Mouse (Mus musculus): ENCODE data around the gene Zdhhc23. TPM values are rescaled to one million over a fixed set of nuclear protein-coding genes. Genes with fewer than 3 reads are reported as not detected.

Zdhhc23 gene
- total RNA-seq (2012; rRNA removed) (3.8 and 4.0 TPM in 2 replicates), polyA plus RNA-seq (2012; ENCODE audit: insufficient read depth in 1 of 2, insufficient read length in 2 of 2, low read depth in 1 of 2, low replicate concordance in 2 of 2, missing spikeins in 1 of 2) (10 to 100 TPM in 1 of 2 experiments, 1 to 10 TPM in 1; 7.8 to 53.3 TPM)

- TF ChIP-seq E2F4 (IDR thresholded peaks at IDR 0.05; ENCODE audit: borderline replicate concordance, low read depth, low read length) = no peak
- no peak for TF ChIP-seq SMC3 (IDR thresholded peaks at IDR 0.05; ENCODE audit: low read depth, low read length)
- 0 out of 2 replicates have a peak, but pooled peaks have one; percentile 25 for TF ChIP-seq MAZ (IDR thresholded peaks at IDR 0.05; ENCODE audit: low read depth, low read length)
- no peak for TF ChIP-seq ETS1 (IDR thresholded peaks at IDR 0.05; ENCODE audit: low read depth, low read length)
- no peak for TF ChIP-seq UBTF (IDR thresholded peaks at IDR 0.05; ENCODE audit: borderline replicate concordance, insufficient read depth, low read depth, low read length)
- TF ChIP-seq POLR2AphosphoS5 (IDR thresholded peaks at IDR 0.05; ENCODE audit: borderline replicate concordance, low read depth, low read length) = no peak
- TF ChIP-seq ZMIZ1 (IDR thresholded peaks at IDR 0.05; ENCODE audit: low read depth, low read length) = no peak
- TF ChIP-seq MEF2A (IDR thresholded peaks at IDR 0.05; ENCODE audit: extremely low read depth, insufficient replicate concordance, low read depth, low read length, poor library complexity, severe bottlenecking) = no peak
- no peak for TF ChIP-seq HCFC1 (IDR thresholded peaks at IDR 0.05; ENCODE audit: low read depth, low read length)
- TF ChIP-seq CHD1 (IDR thresholded peaks at IDR 0.05; ENCODE audit: low read depth, low read length) = no peak
- TF ChIP-seq RCOR1 (IDR thresholded peaks at IDR 0.05; ENCODE audit: low read depth, low read length) = no peak
- no peak for TF ChIP-seq TCF12 (IDR thresholded peaks at IDR 0.05; ENCODE audit: low read depth, low read length)
- TF ChIP-seq ZKSCAN1 (IDR thresholded peaks at IDR 0.05; ENCODE audit: low read depth, low read length) = no peak
- TF ChIP-seq ELF1 (IDR thresholded peaks at IDR 0.05; ENCODE audit: low read depth, low read length) = peak; percentile 46; the same call in 1 of the 2 replicates
- no peak for TF ChIP-seq EP300 (IDR thresholded peaks at IDR 0.05; ENCODE audit: low read depth in 1 of 2, low read length in 2 of 2)
- peak; percentile 86 for TF ChIP-seq BHLHE40 (IDR thresholded peaks at IDR 0.05; ENCODE audit: borderline replicate concordance, low read depth, low read length)
- TF ChIP-seq TBP (IDR thresholded peaks at IDR 0.05; ENCODE audit: low read depth, low read length) = no peak
- TF ChIP-seq MXI1 (IDR thresholded peaks at IDR 0.05; ENCODE audit: low read depth, low read length) = peak; percentile 77; the same call in 1 of the 2 replicates
- TF ChIP-seq NRF1 (IDR thresholded peaks at IDR 0.05; ENCODE audit: insufficient read depth, low read depth, low read length, poor library complexity, severe bottlenecking) = peak; percentile 42; the same call in 1 of the 2 replicates
- no peak for TF ChIP-seq USF2 (IDR thresholded peaks at IDR 0.05; ENCODE audit: borderline replicate concordance in 1 of 2, insufficient read depth in 1 of 2, low read depth in 1 of 2, low read length in 2 of 2)
- peak; percentile 64 for TF ChIP-seq MAX (IDR thresholded peaks at IDR 0.05; ENCODE audit: low read length)
- no peak for TF ChIP-seq MYB (IDR thresholded peaks at IDR 0.05; ENCODE audit: low read depth, low read length)
- no peak for TF ChIP-seq CHD2 (IDR thresholded peaks at IDR 0.05; ENCODE audit: low read length)
- TF ChIP-seq POLR2A (IDR thresholded peaks at IDR 0.05; ENCODE audit: control insufficient read depth in 1 of 2, insufficient read depth in 1 of 2, low read depth in 1 of 2, low read length in 2 of 2, poor library complexity in 1 of 2) = peak in 1 of 2 experiments; percentile 71; a peak in 3 of 4 replicates
- no peak for TF ChIP-seq MYC (IDR thresholded peaks at IDR 0.05; ENCODE audit: low read depth, low read length)
- no peak for TF ChIP-seq TAL1 (IDR thresholded peaks at IDR 0.05; ENCODE audit: low read length)
- TF ChIP-seq CTCF (IDR thresholded peaks at IDR 0.05 in 2 of 3, conservative IDR thresholded peaks at IDR 0.05 in 1 of 3; ENCODE audit: control insufficient read depth in 1 of 3, insufficient read depth in 1 of 3, low read depth in 2 of 3, low read length in 3 of 3, poor library complexity in 1 of 3, severe bottlenecking in 1 of 3) = no peak
- TF ChIP-seq SIN3A (IDR thresholded peaks at IDR 0.05; ENCODE audit: low read length) = no peak
- Histone ChIP-seq H3K79me2 (ENCODE audit: control insufficient read depth, insufficient read depth, low read length, poor library complexity) (peaks cover 3% of the 10 kb centered on the region; the same call in 1 of the 2 replicates), H3K36me3 (ENCODE audit: control insufficient read depth in 1 of 2, insufficient read depth in 2 of 2, low read length in 2 of 2) (peaks cover 2 to 5% of the 10 kb centered on the region in 2 experiments; a peak in 3 of 4 replicates), H3K4me3 (ENCODE audit: control insufficient read depth in 1 of 2, insufficient read depth in 1 of 2, low read depth in 2 of 2, low read length in 2 of 2) (peak within 1 kb of the TSS; percentile 64 to 93), H3K27ac (ENCODE audit: control insufficient read depth, low read depth, low read length) (peak within 1 kb of the TSS; percentile 64), H3K4me1 (ENCODE audit: control insufficient read depth in 1 of 2, insufficient read depth in 2 of 2, low read length in 2 of 2) (peaks cover 6 to 7% of the 10 kb centered on the region in 2 experiments; a peak in 3 of 4 replicates), H3K9me3 (replicated peaks; ENCODE audit: insufficient read depth, low read length) (no peaks in the 10 kb centered on the region), H3K9ac (ENCODE audit: control insufficient read depth, low read depth, low read length, poor library complexity, severe bottlenecking) (peak within 1 kb of the TSS; percentile 78), H3K27me3 (ENCODE audit: control insufficient read depth in 1 of 2, insufficient read depth in 2 of 2, low read length in 2 of 2) (no peaks in the 10 kb centered on the region)
- peak; percentile 52 for DNase-seq (ENCODE audit: low read depth, low spot score)
Observed at GRCm38 (mm10) chr16:43979328-43980109, at the start of gene Zdhhc23. Gene Zdhhc23 (minus strand): TSS chr16:43979791.
